Mouse (Mus musculus) hindbrain, embryonic 10.5 days (tissue): ENCODE data around the gene Pced1a. TPM values are rescaled to one million over a fixed set of nuclear protein-coding genes. Genes with fewer than 3 reads are reported as not detected.

Experiments
- polyA plus RNA-seq: library from polyadenylated mRNA; unstranded; fragments of >200 nt; fragmentation: Nextera tagmentation; extraction: Ambion mirVana; gene quantifications from 2 replicates; pipeline ENCODE4 v1.2.1, GENCODE M21; 2016

Gene Pced1a
- polyA plus RNA-seq, 1 experiment from 2014 or later, result 11.3 TPM

Other genes with a start within 250 kb of the Pced1a start
- gene Snrpb, start 245.3 kb downstream of the Pced1a start, polyA plus RNA-seq, result 876 and 909 TPM in 2 replicates
- not detected in 2 replicates for gene Tmc2, start 229.5 kb downstream of the Pced1a start, polyA plus RNA-seq
- gene Nop56, start 150.3 kb downstream of the Pced1a start, polyA plus RNA-seq, result 297 and 412 TPM in 2 replicates
- gene Idh3b, start 140.2 kb downstream of the Pced1a start, polyA plus RNA-seq, result 126 and 130 TPM in 2 replicates
- 0.95 and 0.98 TPM in 2 replicates for gene Ebf4, start 129.5 kb downstream of the Pced1a start, polyA plus RNA-seq
- gene Cpxm1, start 27.1 kb downstream of the Pced1a start, polyA plus RNA-seq, result 49.3 and 56.7 TPM in 2 replicates
- gene Gm28372, start 19.5 kb downstream of the Pced1a start, polyA plus RNA-seq, result not detected in 2 replicates
- 0.25 TPM in 1 of 2 replicates, not detected in the other for gene 1700020A23Rik, start 19.4 kb downstream of the Pced1a start, polyA plus RNA-seq
- gene Tmem239, start 18.2 kb downstream of the Pced1a start, polyA plus RNA-seq, result not detected in 2 replicates
- 120 TPM in 2 replicates for gene Vps16, start 362 bp downstream of the Pced1a start, polyA plus RNA-seq
- gene Ptpra, start 25.6 kb upstream of the Pced1a start, polyA plus RNA-seq, result 86.7 TPM in 2 replicates
- 91.1 and 100 TPM in 2 replicates for gene Mrps26, start 139.0 kb upstream of the Pced1a start, polyA plus RNA-seq
- not detected in 2 replicates for gene Oxt, start 151.5 kb upstream of the Pced1a start, polyA plus RNA-seq
- gene Avp, start 157.9 kb upstream of the Pced1a start, polyA plus RNA-seq, result not detected in 2 replicates
- 17.7 and 19.5 TPM in 2 replicates for gene Fastkd5, start 205.3 kb upstream of the Pced1a start, polyA plus RNA-seq
- 19.4 and 19.8 TPM in 2 replicates for gene Ubox5, start 205.3 kb upstream of the Pced1a start, polyA plus RNA-seq
- gene Lzts3, start 218.1 kb upstream of the Pced1a start, polyA plus RNA-seq, result 3.2 and 4.3 TPM in 2 replicates
- gene Ddrgk1, start 240.0 kb upstream of the Pced1a start, polyA plus RNA-seq, result 47.1 and 50.7 TPM in 2 replicates
- gene Itpa, start 242.9 kb upstream of the Pced1a start, polyA plus RNA-seq, result 148 and 151 TPM in 2 replicates